Mouse (Mus musculus): ENCODE results near the gene Emid1.

GRCm38 (mm10) chr11:5197068-5197467 is 45.0 kb upstream of the Emid1 start:
- TF ChIP-seq USF1 (IDR thresholded peaks at IDR 0.05; ENCODE audit: low read depth, low read length) (no peak), POLR2A (IDR thresholded peaks at IDR 0.05; ENCODE audit: control insufficient read depth in 1 of 2, insufficient read depth in 1 of 2, low read depth in 1 of 2, low read length in 2 of 2, poor library complexity in 1 of 2) (no peak), KAT2A (conservative IDR thresholded peaks at IDR 0.05; ENCODE audit: low read depth, low read length) (no peak), MAFK (IDR thresholded peaks at IDR 0.05; ENCODE audit: borderline replicate concordance, low read depth, low read length) (no peak), CTCF (IDR thresholded peaks at IDR 0.05 in 2 of 3, conservative IDR thresholded peaks at IDR 0.05 in 1 of 3; ENCODE audit: control insufficient read depth in 1 of 3, insufficient read depth in 1 of 3, low read depth in 2 of 3, low read length in 3 of 3, poor library complexity in 1 of 3, severe bottlenecking in 1 of 3) (no peak), MYB (IDR thresholded peaks at IDR 0.05; ENCODE audit: low read depth, low read length) (no peak), GABPA (IDR thresholded peaks at IDR 0.05; ENCODE audit: low read depth, low read length) (no peak), USF2 (IDR thresholded peaks at IDR 0.05; ENCODE audit: borderline replicate concordance in 1 of 2, insufficient read depth in 1 of 2, low read depth in 1 of 2, low read length in 2 of 2) (no peak), POLR2AphosphoS5 (IDR thresholded peaks at IDR 0.05; ENCODE audit: borderline replicate concordance, low read depth, low read length) (no peak), BHLHE40 (IDR thresholded peaks at IDR 0.05; ENCODE audit: borderline replicate concordance, low read depth, low read length) (no peak), MXI1 (IDR thresholded peaks at IDR 0.05; ENCODE audit: low read depth, low read length) (no peak), HCFC1 (IDR thresholded peaks at IDR 0.05; ENCODE audit: low read depth, low read length) (no peak)
